Mouse (Mus musculus) heart, embryonic 14.5 days (tissue): ENCODE results near the gene Ttc7b. TPM values are rescaled to one million over a fixed set of nuclear protein-coding genes. Genes with fewer than 3 reads are reported as not detected.

ENCODE experiments used
- ATAC-seq: fragments of 200-750 bp; cut with Nextera tagmentation; 2 replicates; pipeline ENCODE4 v1.8.0; 2017; ENCODE audit warnings: low read depth, moderate TSS enrichment; ENCODE audit not compliant: insufficient number of reproducible peaks, insufficient read depth, low FRiP score
- H3K27ac ChIP-seq, 2 experiments: fragments of 200-500 bp in 1 of 2; fragments of 300-500 bp in 1 of 2; sonication (generic) in 1 of 2; replicated peaks in 1 of 2; 2 replicates each; pipeline ENCODE4 v1.5.1; 2012 to 2014; ENCODE audit warnings: low read depth in 2 of 2, low read length in 2 of 2, control low read depth in 1 of 2, mild to moderate bottlenecking in 1 of 2, mixed read lengths in 1 of 2; ENCODE audit not compliant: control insufficient read depth in 1 of 2, insufficient read depth in 1 of 2
- H3K27me3 ChIP-seq: fragments of 300-500 bp; sonication (generic); 2 replicates; pipeline ENCODE4 v1.6.1; 2014; ENCODE audit warnings: mild to moderate bottlenecking, low read length, control low read depth; ENCODE audit not compliant: control insufficient read depth, insufficient read depth
- H3K36me3 ChIP-seq: fragments of 300-500 bp; sonication (generic); 2 replicates; pipeline ENCODE4 v1.6.1; 2014; ENCODE audit warnings: mild to moderate bottlenecking, control low read depth, low read length, mixed read lengths; ENCODE audit not compliant: control insufficient read depth, insufficient read depth
- H3K4me1 ChIP-seq, 2 experiments: fragments of 200-500 bp in 1 of 2; fragments of 300-500 bp in 1 of 2; sonication (generic) in 1 of 2; 2 replicates each; pipeline ENCODE4 v1.6.1; 2012 to 2014; ENCODE audit warnings: low read length in 2 of 2, control low read depth in 1 of 2, mixed read lengths in 1 of 2; ENCODE audit not compliant: control insufficient read depth in 2 of 2, insufficient read depth in 2 of 2
- H3K4me2 ChIP-seq: fragments of 300-500 bp; sonication (generic); 2 replicates; pipeline ENCODE4 v1.6.1; 2014; ENCODE audit warnings: mild to moderate bottlenecking, low read length
- H3K4me3 ChIP-seq, 2 experiments: fragments of 200-500 bp in 1 of 2; fragments of 300-500 bp in 1 of 2; sonication (generic) in 1 of 2; 2 replicates each; pipeline ENCODE4 v1.5.1; 2012 to 2014; ENCODE audit warnings: low read length in 2 of 2, mild to moderate bottlenecking in 2 of 2, control low read depth in 1 of 2, low read depth in 1 of 2, moderate library complexity in 1 of 2; ENCODE audit not compliant: control insufficient read depth in 1 of 2, insufficient read depth in 1 of 2
- H3K9ac ChIP-seq: fragments of 300-500 bp; sonication (generic); 2 replicates; pipeline ENCODE4 v1.6.1; 2014; ENCODE audit warnings: mild to moderate bottlenecking, low read length
- H3K9me3 ChIP-seq: fragments of 300-500 bp; sonication (generic); 2 replicates; pipeline ENCODE4 v1.6.1; 2016; ENCODE audit warnings: low read length, control low read depth; ENCODE audit not compliant: control insufficient read depth
- WGBS: fragments of 180-500 bp; shearing (Covaris S2); extraction: QIAGEN DNeasy Blood & Tissue Kit; methylation state at CpG from one replicate; pipeline ENCODE4 v1.1.7; 2014; 5-methylcytosine and 5-hydroxymethylcytosine counted together
- polyA plus RNA-seq: library from polyadenylated mRNA; unstranded; fragments of >200 nt; fragmentation: Nextera tagmentation; extraction: Ambion mirVana; gene quantifications from 2 replicates; pipeline ENCODE4 v1.2.1, GENCODE M21; 2014

Ttc7b gene
- polyA plus RNA-seq, 1 experiment from 2014 or later, result 16.5 TPM

DNA sequence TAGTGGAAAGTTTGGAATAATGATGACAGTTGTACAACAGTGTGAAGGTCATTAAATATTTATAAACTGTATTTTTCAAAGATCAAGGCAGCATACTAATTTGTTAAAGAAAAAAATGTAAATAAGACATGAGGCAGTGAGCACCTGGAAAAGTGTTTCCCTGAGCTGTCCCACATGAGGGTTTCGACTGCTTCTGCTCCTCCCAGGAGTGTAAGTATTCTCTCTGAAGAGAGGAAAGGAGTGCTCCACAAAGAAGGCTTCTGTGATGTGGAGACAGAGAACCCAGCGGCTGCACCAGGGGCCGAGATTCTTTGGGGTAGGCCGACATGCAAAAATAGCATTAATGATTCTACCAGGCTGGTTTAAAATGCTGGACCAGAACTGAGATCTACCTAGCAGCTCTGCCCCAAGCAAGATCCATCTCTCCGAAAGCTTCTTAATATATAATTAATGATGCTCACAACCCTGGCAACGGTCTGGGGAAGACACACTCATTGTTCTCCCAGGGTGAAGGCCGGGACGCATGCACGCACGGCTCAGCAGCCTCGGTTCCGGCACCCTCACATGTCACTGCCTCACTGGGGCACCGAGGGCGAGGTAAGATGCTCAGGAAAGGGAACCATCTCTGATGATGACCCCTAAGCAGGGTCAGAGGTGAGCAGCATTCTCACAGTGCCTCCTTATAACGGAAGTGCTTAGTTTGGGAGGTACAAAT is 123.0 kb downstream of the Ttc7b start:
- Histone ChIP-seq H3K9ac (no peak overlapping the region), H3K36me3 (peaks cover 53% of the 10 kb centered on the region), H3K4me2 (no peak overlapping the region), H3K4me1 (no peaks in the 10 kb centered on the region), H3K9me3 (no peaks in the 10 kb centered on the region), H3K4me3 (no peak overlapping the region), H3K27ac (no peak overlapping the region), H3K27me3 (no peaks in the 10 kb centered on the region)
- WGBS, result 89% methylated on average over 15 of the region's 15 CpGs
- no peak for ATAC-seq

DNA sequence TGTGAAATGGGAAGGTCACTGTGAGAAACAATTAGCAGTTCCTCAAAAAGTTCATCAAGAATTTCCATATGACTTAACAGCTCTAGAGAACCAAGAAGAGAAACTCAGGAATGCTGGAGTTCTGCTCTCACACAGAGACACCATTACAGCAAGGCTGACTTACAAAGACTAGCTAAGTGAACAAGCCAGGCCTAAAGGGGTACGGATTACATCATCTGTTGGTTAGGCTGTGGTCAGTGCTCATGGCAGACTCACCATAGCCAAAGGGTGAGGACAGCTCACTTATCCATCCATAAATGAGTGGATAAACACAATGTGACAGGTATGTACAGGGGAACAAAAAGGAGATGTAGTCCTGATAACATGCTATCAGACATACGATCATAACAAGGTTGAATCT is 123.8 kb downstream of the Ttc7b start:
- Histone ChIP-seq H3K4me3 (no peak overlapping the region), H3K27ac (no peak overlapping the region), H3K36me3 (peaks cover 50% of the 10 kb centered on the region), H3K9me3 (no peaks in the 10 kb centered on the region), H3K4me2 (no peak overlapping the region), H3K27me3 (no peaks in the 10 kb centered on the region), H3K4me1 (no peaks in the 10 kb centered on the region), H3K9ac (no peak overlapping the region)
- no peak for ATAC-seq
- 88% methylated on average over 2 of the region's 2 CpGs for WGBS

GRCm38 (mm10) chr12:100393532-100393931 is 127.1 kb downstream of the Ttc7b start:
- ATAC-seq, result no peak
- Histone ChIP-seq H3K4me3 (no peak overlapping the region), H3K9ac (no peak overlapping the region), H3K4me1 (no peaks in the 10 kb centered on the region), H3K36me3 (peaks cover 36% of the 10 kb centered on the region), H3K27me3 (no peaks in the 10 kb centered on the region), H3K9me3 (no peaks in the 10 kb centered on the region), H3K4me2 (no peak overlapping the region), H3K27ac (no peak overlapping the region)
- WGBS, result 65% methylated on average over 3 of the region's 3 CpGs

- no peaks in the 10 kb centered on the region for H3K27me3 ChIP-seq
- no peak overlapping the region for H3K27ac ChIP-seq
- H3K4me1 ChIP-seq, result no peaks in the 10 kb centered on the region
- H3K4me3 ChIP-seq, result no peak overlapping the region
- peaks cover 36% of the 10 kb centered on the region for H3K36me3 ChIP-seq
- H3K9me3 ChIP-seq, result no peaks in the 10 kb centered on the region
- ATAC-seq, result no peak
- H3K9ac ChIP-seq, result no peak overlapping the region
- H3K4me2 ChIP-seq, result no peak overlapping the region
- 84% methylated on average over 3 of the region's 3 CpGs for WGBS
These were observed 127.5 kb downstream of the Ttc7b start for GRCm38 (mm10) chr12:100393109-100393508.

- H3K4me1 ChIP-seq, result no peaks in the 10 kb centered on the region
- no peak overlapping the region for H3K9ac ChIP-seq
- no peaks in the 10 kb centered on the region for H3K9me3 ChIP-seq
- WGBS, result 77% methylated on average over 5 of the region's 5 CpGs
- peaks cover 39% of the 10 kb centered on the region for H3K36me3 ChIP-seq
- no peak overlapping the region for H3K4me3 ChIP-seq
- no peak overlapping the region for H3K27ac ChIP-seq
- no peak for ATAC-seq
- H3K27me3 ChIP-seq, result no peaks in the 10 kb centered on the region
- no peak overlapping the region for H3K4me2 ChIP-seq
These were observed 128.2 kb downstream of the Ttc7b start for GRCm38 (mm10) chr12:100392466-100392865.

GRCm38 (mm10) chr12:100391890-100392289 is 128.7 kb downstream of the Ttc7b start:
- Histone ChIP-seq H3K36me3 (peaks cover 39% of the 10 kb centered on the region), H3K9ac (no peak overlapping the region), H3K9me3 (no peaks in the 10 kb centered on the region), H3K27ac (no peak overlapping the region), H3K4me1 (no peaks in the 10 kb centered on the region), H3K4me2 (no peak overlapping the region), H3K4me3 (no peak overlapping the region), H3K27me3 (no peaks in the 10 kb centered on the region)
- no peak for ATAC-seq
- 70% methylated on average over 9 of the region's 9 CpGs for WGBS

- Histone ChIP-seq H3K27ac (no peak overlapping the region), H3K27me3 (no peaks in the 10 kb centered on the region), H3K9ac (no peak overlapping the region), H3K4me2 (no peak overlapping the region), H3K4me3 (no peak overlapping the region), H3K4me1 (peaks cover 4 to 11% of the 10 kb centered on the region in 2 experiments), H3K36me3 (peaks cover 34% of the 10 kb centered on the region), H3K9me3 (no peaks in the 10 kb centered on the region)
- 76% methylated on average over 12 of the region's 12 CpGs for WGBS
- ATAC-seq, result no peak
These were observed 130.5 kb downstream of the Ttc7b start for GRCm38 (mm10) chr12:100389878-100390710.
